Mouse (Mus musculus) thymus, adult 2 months (tissue): Measurements from ENCODE around the gene Nudt8. TPM values are rescaled to one million over a fixed set of nuclear protein-coding genes. Genes with fewer than 3 reads are reported as not detected.
"Not testable (repeated sequence)": the region's sequence is repeated elsewhere in the genome, so short reads cannot be mapped to it uniquely, and the experiment has no call there.

Experiments
- DNase-seq: peaks from one replicate; pipeline ENCODE4 v3.0.0; 2021
- H3K27ac ChIP-seq: fragments of 200-500 bp; 2 replicates; pipeline ENCODE4 v1.5.1; 2012; ENCODE audit warnings: low read length, control low read depth; ENCODE audit not compliant: control insufficient read depth, insufficient read depth
- H3K27me3 ChIP-seq: fragments of 200-500 bp; 2 replicates; pipeline ENCODE4 v1.6.1; 2012; ENCODE audit warnings: mild to moderate bottlenecking, low read length, moderate library complexity, mixed read lengths; ENCODE audit not compliant: control insufficient read depth, insufficient read depth
- H3K36me3 ChIP-seq: fragments of 200-500 bp; 2 replicates; pipeline ENCODE4 v1.6.1; 2012; ENCODE audit warnings: mild to moderate bottlenecking, low read length, moderate library complexity; ENCODE audit not compliant: control insufficient read depth, insufficient read depth
- H3K4me1 ChIP-seq: fragments of 200-500 bp; replicated peaks from 2 replicates; pipeline ENCODE4 v1.6.1; 2012; ENCODE audit warnings: low read length; ENCODE audit not compliant: control insufficient read depth, insufficient read depth
- H3K4me3 ChIP-seq: fragments of 200-500 bp; 2 replicates; pipeline ENCODE4 v1.5.1; 2012; ENCODE audit warnings: mild to moderate bottlenecking, low read length, control low read depth, moderate library complexity; ENCODE audit not compliant: control insufficient read depth, insufficient read depth
- CTCF ChIP-seq: fragments of 200-500 bp; IDR thresholded peaks from 2 replicates; pipeline ENCODE4 v1.5.1; 2012; ENCODE audit warnings: mild to moderate bottlenecking, control low read depth, low read length, moderate library complexity, borderline replicate concordance; ENCODE audit not compliant: control insufficient read depth, poor library complexity, insufficient read depth; ENCODE audit errors: extremely low read depth
- POLR2A ChIP-seq: fragments of 200-500 bp; IDR thresholded peaks from 2 replicates; pipeline ENCODE4 v1.6.1; 2012; ENCODE audit warnings: mild to moderate bottlenecking, low read length, control low read depth, moderate library complexity; ENCODE audit not compliant: control insufficient read depth, poor library complexity, insufficient read depth; ENCODE audit errors: extremely low read depth
- WGBS: fragments of 180-500 bp; shearing (Covaris S2); methylation state at CpG from one replicate; pipeline ENCODE4 v1.1.7; 2018; 5-methylcytosine and 5-hydroxymethylcytosine counted together
- polyA plus RNA-seq: library from polyadenylated mRNA; depleted of rRNA; stranded (reverse); fragments of >200 nt; gene quantifications from 2 replicates; pipeline ENCODE4 v1.2.3, GENCODE M21; 2012; rRNA removed

Nudt8 gene
- polyA plus RNA-seq, result 23.6 and 24.9 TPM in 2 replicates

DNA sequence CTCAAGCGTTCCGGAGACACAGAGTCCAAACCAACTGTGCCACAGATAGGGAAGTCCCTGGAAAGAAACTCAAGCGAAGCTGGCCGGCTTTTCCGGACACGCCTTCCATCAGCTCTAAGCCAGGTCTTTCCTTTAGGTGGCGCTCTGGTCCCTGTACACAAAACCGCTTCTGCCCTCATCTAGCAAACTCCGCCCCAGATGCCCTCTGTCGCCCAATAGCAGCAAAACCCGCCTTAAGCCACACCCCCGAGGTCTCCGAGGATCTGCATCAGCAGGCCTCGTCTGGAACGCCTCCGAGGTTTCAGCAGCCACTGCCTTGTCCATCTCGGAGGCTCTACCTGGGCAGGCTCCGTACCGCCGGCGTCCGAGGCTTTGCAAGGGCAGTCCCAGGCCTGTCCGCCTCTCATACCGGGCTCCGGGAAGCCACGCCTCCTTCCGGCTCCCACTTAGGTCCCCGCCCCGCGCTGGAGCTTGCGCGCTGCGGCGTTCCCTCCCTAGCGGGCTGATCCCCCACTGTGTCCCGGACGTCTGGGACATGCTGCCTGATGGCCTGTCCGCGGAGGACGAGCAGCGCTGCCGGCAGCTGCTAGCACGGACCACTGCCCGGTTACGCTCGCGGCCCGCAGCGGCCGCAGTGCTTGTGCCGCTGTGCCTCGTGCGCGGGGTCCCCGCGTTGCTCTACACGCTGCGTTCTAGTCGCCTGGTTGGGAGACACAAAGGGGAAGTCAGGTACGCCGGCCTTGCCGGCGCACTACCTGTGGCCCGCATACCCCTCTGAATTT lies at the start of gene Nudt8, which contains the start of gene Gm49405:
Gene Nudt8, plus strand, starts transcription at position 462 of the 782 bp plus-strand sequence.
Gene Gm49405, plus strand, starts transcription at position 508 of the 782 bp plus-strand sequence.
- Histone ChIP-seq H3K27me3 (no peaks in the 10 kb centered on the region), H3K27ac (peak within 1 kb of the TSS; percentile 10; the same call in 1 of the 2 replicates), H3K4me1 (peaks cover 18% of the 10 kb centered on the region), H3K36me3 (no peaks in the 10 kb centered on the region), H3K4me3 (peak within 1 kb of the TSS; percentile 91)
- peak; percentile 95 for DNase-seq
- under 1% methylated on average over 64 of the region's 64 CpGs for WGBS
- TF ChIP-seq POLR2A (peak; percentile 98), CTCF (peak; percentile 69; the same call in 1 of the 2 replicates)

DNA sequence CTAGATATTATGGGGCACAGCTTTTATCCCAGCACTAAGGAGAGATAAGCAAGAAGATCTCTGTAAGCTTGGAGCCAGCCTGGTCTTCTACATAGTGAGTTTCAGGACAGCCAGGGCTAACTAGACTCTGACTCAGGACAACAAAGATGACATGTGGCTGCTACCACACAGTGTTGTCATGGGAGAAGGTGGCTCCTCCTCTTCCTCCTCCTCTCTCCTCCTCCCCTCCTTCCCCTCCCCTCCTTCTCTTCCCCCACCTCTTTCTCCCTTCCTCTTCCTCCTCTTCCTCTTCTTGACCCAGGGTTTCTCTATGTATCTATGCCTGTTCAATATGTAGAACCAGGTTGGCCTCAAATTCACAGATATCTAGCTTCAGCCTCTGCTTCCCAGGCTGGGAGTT lies 48.9 kb upstream of the Nudt8 start:
- H3K36me3 ChIP-seq, result no peaks in the 10 kb centered on the region
- H3K4me3 ChIP-seq, result no peak overlapping the region
- no peaks in the 10 kb centered on the region; the same call in 1 of the 2 replicates for H3K4me1 ChIP-seq
- no peak for DNase-seq
- TF ChIP-seq CTCF, result no peak
- no peak for TF ChIP-seq POLR2A
- H3K27me3 ChIP-seq, result no peaks in the 10 kb centered on the region
- no peak overlapping the region for H3K27ac ChIP-seq

DNA sequence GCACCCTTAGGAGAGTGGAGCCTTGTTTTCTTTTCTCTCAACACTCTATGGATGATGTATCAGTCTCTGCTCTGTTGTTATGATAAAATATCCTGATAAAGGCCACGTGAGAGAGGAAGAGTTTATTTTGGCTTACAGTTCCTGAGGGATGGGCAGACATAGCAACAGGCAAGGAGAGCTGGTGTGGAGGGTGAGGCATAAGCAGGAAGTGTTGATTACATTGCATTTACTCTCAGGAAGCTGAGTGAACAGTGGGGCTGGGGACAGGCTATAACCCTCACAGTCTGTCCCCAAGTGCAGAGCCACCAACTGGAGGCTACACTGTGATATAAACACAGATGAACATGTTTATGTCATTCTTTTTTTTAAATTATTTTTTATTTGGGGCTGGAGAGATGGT lies 48.3 kb upstream of the Nudt8 start:
- H3K4me1 ChIP-seq, result no peaks in the 10 kb centered on the region
- H3K27me3 ChIP-seq, result no peaks in the 10 kb centered on the region
- DNase-seq, result no peak
- WGBS, result 85% methylated on average over 1 of the region's 1 CpGs
- TF ChIP-seq POLR2A, result no peak
- TF ChIP-seq CTCF, result no peak
- H3K27ac ChIP-seq, result no peak overlapping the region
- no peak overlapping the region for H3K4me3 ChIP-seq
- H3K36me3 ChIP-seq, result no peaks in the 10 kb centered on the region

DNA sequence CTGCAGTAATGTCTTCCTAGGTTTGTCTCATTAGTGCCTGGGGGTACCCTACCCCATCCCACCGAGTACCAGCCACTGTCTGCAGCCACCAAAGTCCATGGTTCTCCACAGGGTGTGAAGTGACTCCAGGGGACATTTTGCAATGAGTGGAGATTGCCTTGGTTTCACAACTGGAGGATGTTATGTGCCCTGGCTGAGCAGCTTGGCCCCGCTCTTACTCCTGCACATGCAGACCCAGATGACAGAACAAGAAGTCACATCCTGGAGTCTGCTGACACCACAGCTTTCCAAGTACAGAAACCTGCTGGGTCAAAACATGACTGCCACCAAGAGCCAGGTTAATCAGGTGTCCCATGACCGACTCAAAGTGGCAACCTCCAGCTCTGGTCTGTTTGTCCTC lies 45.3 kb upstream of the Nudt8 start:
- Histone ChIP-seq H3K4me3 (no peak overlapping the region), H3K36me3 (no peaks in the 10 kb centered on the region), H3K4me1 (no peaks in the 10 kb centered on the region), H3K27ac (no peak overlapping the region), H3K27me3 (no peaks in the 10 kb centered on the region)
- DNase-seq, result no peak
- WGBS, result 84% methylated on average over 3 of the region's 3 CpGs
- TF ChIP-seq CTCF (no peak), POLR2A (no peak)

DNA sequence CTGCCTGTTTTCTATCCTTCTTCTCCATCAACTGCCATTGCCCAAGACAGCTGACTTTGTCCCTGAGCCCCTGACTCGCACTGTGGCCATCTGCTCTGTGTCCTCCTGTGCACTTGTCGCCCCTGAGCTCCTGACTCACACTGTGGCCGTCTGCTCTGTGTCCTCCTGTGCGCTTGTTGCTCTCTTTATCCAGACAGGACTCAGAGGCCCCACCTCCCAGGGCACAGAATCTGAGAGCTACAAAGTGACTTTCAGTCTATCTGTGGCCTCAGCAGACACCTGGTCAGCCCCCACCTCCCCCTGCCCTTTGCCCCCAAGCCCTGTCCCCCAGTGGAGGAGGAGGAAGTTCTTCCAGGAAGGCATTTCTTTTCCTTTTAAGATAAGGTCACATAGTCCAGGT lies 44.6 kb upstream of the Nudt8 start:
- Histone ChIP-seq H3K4me3 (no peak overlapping the region), H3K27me3 (no peaks in the 10 kb centered on the region), H3K27ac (no peak overlapping the region), H3K4me1 (no peaks in the 10 kb centered on the region), H3K36me3 (no peaks in the 10 kb centered on the region)
- TF ChIP-seq CTCF (no peak), POLR2A (no peak)
- no peak for DNase-seq
- WGBS, result 92% methylated on average over 4 of the region's 4 CpGs

DNA sequence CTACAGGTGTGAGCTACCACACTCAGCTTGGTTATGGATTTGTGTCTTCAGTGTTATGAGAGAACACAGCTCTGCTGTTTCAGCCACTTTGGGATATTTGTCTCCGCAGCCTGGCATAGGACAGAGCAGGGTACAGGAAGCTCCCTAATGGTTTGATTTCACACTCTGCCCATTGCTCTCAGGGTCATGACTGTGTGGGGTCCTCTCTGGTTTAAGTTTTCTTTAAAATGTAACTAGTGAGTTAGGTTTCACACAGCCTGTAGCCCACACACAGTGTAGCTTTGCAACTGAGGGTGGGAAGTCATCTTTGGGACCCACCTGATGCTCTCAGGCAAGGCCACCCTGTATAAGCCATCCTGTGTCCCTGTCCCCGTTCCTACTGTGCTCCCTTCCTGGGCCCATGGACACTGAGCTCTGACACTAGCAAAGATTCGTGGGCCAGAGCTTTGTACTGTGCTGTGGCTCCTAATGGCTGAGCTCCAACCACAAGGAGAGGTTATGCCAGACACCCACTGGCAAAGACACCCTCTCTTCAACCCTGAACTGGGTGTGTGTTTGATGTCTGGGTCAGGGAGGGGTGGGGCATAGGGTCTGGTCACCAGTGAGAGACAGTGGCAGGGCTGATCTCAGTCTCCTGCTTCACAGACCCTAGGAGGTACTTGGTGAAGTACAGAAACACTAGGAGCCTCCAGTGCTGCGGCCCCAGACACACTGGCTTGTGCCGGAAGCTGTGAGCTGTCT lies 42.9 kb upstream of the Nudt8 start:
- H3K36me3 ChIP-seq, DNase-seq, H3K27me3 ChIP-seq, H3K4me1 ChIP-seq, H3K27ac ChIP-seq, H3K4me3 ChIP-seq: not testable (repeated sequence)
- 91% methylated on average over 5 of the region's 5 CpGs for WGBS

DNA sequence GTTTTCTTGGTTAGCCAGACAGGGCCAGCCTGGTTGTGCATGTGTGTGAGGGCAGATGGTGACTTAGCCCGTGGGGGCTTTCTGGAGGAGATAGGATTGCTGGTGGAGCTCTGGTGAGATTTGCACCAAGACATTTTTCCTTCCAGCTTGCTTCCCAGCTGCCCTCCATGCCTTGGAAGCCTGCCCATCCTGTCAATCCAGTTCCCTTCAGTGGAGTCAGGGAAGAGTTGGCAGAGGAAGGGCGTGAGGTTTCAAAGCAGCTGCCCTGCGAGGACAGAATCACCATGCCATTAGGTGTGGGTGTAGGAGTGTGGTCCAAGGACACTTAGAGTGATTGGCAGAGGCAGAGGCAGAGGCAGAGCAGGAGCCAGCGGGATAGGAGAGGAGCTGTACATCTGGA lies 41.9 kb upstream of the Nudt8 start, which contains the start of gene Aldh3b3:
Gene Aldh3b3, plus strand, starts transcription at position 176 of the 400 bp plus-strand sequence.
- TF ChIP-seq CTCF (no peak), POLR2A (no peak)
- no peaks in the 10 kb centered on the region for H3K36me3 ChIP-seq
- no peak for DNase-seq
- no peaks in the 10 kb centered on the region for H3K4me1 ChIP-seq
- H3K27ac ChIP-seq, result no peak within 1 kb of the TSS
- 89% methylated on average over 4 of the region's 4 CpGs for WGBS
- H3K27me3 ChIP-seq, result no peaks in the 10 kb centered on the region
- no peak within 1 kb of the TSS for H3K4me3 ChIP-seq
